Mouse (Mus musculus): ENCODE results near the gene 9230113P08Rik. TPM values are rescaled to one million over a fixed set of nuclear protein-coding genes. Genes with fewer than 3 reads are reported as not detected.
"Not testable (repeated sequence)": the region's sequence is repeated elsewhere in the genome, so short reads cannot be mapped to it uniquely, and the experiment has no call there.

9230113P08Rik gene
- polyA plus RNA-seq (2015; fragmentation: Nextera tagmentation; extraction: Ambion mirVana): not detected in 2 replicates

DNA sequence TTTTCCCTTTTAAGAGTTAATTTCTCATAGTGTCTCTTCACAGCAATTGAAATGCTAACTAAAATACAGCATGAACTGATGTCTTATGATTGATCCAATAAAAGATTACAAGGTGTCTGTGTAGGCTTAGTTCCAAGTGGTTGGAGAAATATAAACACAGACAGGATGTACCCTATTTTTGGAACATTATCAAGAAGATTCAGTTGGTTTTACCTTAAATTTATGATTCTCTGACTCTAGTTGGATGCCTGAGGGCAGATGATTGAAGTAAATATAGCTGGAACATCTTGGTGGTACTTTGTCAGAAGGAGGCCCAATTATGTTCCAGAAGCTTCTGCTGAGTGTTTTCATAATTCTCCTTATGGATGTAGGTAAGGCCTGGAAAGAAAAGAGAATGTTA is at the start of gene 9230113P08Rik:
Gene 9230113P08Rik, plus strand, starts transcription at position 301 of the 400 bp plus-strand sequence.
- not testable (repeated sequence) for H3K27ac ChIP-seq; H3K4me1 ChIP-seq (replicated peaks); H3K9me3 ChIP-seq; H3K4me2 ChIP-seq (replicated peaks); H3K27me3 ChIP-seq (replicated peaks); ATAC-seq; H3K36me3 ChIP-seq; H3K9ac ChIP-seq; H3K4me3 ChIP-seq (replicated peaks)

DNA sequence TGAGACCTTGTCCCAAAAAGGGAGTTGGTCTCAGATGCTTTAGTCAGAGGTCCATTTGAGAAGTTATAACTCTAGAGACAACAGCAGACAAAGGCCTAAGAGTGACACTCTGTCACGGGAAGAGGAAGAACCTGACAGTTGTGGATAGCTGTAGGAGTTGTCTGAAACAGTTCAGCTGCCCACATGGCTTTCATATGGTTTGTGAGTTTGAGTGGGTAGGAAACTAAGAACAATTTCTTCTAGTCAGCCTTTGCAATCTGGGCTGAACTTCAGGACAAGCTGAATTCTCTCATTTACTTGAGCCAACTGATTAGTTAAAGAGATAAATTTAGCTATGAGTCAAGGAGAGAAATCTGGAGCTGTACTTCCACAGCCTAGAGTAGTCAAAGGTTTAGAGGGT is 15.1 kb upstream of the 9230113P08Rik start:
- not testable (repeated sequence) for H3K36me3 ChIP-seq; H3K27ac ChIP-seq; H3K4me2 ChIP-seq (replicated peaks); H3K4me3 ChIP-seq (replicated peaks); H3K9ac ChIP-seq; H3K9me3 ChIP-seq; ATAC-seq; H3K4me1 ChIP-seq (replicated peaks); H3K27me3 ChIP-seq (replicated peaks)
- WGBS: 74% methylated on average over 1 of the region's 1 CpGs

DNA sequence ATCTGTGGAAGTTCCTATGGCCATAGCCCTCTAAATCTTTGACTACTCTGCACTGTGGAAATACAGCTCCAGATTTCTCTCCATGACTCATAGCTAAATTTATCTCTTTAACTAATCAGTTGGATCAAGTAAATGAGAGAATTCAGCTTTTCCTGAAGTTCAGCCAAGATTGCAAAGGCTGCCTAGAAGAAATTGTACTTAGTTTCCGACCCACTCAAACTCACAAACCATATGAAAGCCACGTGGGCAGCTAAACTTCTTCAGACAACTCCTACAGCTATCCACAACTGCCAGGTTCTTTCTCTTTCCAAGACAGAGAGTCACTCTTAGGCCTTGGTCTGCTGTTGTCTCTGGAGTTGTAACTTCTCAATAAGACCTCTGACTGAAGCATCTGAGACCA is 3.7 kb upstream of the 9230113P08Rik start:
- H3K36me3 ChIP-seq: no peaks in the 10 kb centered on the region
- WGBS: 73% methylated on average over 2 of the region's 2 CpGs
- no peak for ATAC-seq

DNA sequence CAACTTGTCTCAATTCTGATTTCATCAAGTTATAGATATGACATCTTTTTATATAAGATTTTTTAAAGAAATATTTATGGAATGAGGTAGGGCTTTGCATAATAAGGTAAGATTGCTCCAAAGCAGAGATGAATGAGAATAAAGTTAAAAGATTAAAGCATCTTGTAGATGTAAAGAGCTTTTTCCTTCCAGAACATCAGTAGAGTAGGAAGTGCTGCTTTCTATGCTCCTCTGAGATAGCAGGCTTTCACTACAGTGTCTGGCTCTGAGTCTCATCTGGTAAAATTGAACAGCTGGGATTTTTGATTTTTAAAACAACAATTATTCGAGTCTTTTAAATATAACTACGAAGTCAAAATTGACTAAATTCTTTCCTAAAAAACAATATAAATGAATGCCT is 22.6 kb downstream of the 9230113P08Rik start:
- Histone ChIP-seq H3K27me3 (replicated peaks) (no peaks in the 10 kb centered on the region), H3K4me3 (replicated peaks) (no peak overlapping the region), H3K27ac (no peak overlapping the region), H3K4me1 (replicated peaks) (no peaks in the 10 kb centered on the region), H3K4me2 (replicated peaks) (no peak overlapping the region), H3K9ac (no peak overlapping the region), H3K36me3 (no peaks in the 10 kb centered on the region), H3K9me3 (no peaks in the 10 kb centered on the region)
- 82% methylated on average over 2 of the region's 2 CpGs for WGBS
- no peak for ATAC-seq

More for the DNA sequence above, 3.7 kb upstream of the 9230113P08Rik start:
- Histone ChIP-seq H3K27me3 (replicated peaks) (no peaks in the 10 kb centered on the region), H3K9ac (no peak overlapping the region), H3K9me3 (no peaks in the 10 kb centered on the region), H3K4me1 (replicated peaks) (no peaks in the 10 kb centered on the region), H3K27ac (no peak overlapping the region), H3K4me3 (replicated peaks) (no peak overlapping the region), H3K4me2 (replicated peaks) (no peak overlapping the region)

Other genes starting within 250 kb of the 9230113P08Rik start
- gene Pate1, start 221.0 kb upstream of the 9230113P08Rik start, polyA plus RNA-seq (2015; fragmentation: Nextera tagmentation; extraction: Ambion mirVana): not detected in 2 replicates
- gene Gm17677, start 167.4 kb upstream of the 9230113P08Rik start, polyA plus RNA-seq (2015; fragmentation: Nextera tagmentation; extraction: Ambion mirVana): not detected in 2 replicates
- not detected in 2 replicates for gene Gm17727, start 130.3 kb upstream of the 9230113P08Rik start, polyA plus RNA-seq (2015; fragmentation: Nextera tagmentation; extraction: Ambion mirVana)
- gene Gm27235, start 118.3 kb upstream of the 9230113P08Rik start, polyA plus RNA-seq (2015; fragmentation: Nextera tagmentation; extraction: Ambion mirVana): not detected in 2 replicates
- gene D730048I06Rik, start 118.3 kb upstream of the 9230113P08Rik start, polyA plus RNA-seq (2015; fragmentation: Nextera tagmentation; extraction: Ambion mirVana): not detected in 2 replicates
- not detected in 2 replicates for gene 9230110F15Rik, start 64.3 kb upstream of the 9230113P08Rik start, polyA plus RNA-seq (2015; fragmentation: Nextera tagmentation; extraction: Ambion mirVana)
- not detected in 2 replicates for gene Gm5916, start 220.4 kb downstream of the 9230113P08Rik start, polyA plus RNA-seq (2015; fragmentation: Nextera tagmentation; extraction: Ambion mirVana)